Mouse (Mus musculus): Measurements from ENCODE around the gene Nudt13. TPM values are rescaled to one million over a fixed set of nuclear protein-coding genes. Genes with fewer than 3 reads are reported as not detected.

Nudt13 gene
- total and polyA plus RNA-seq, 3 experiments: 10.9 to 14.8 (median 11.4) TPM

DNA sequence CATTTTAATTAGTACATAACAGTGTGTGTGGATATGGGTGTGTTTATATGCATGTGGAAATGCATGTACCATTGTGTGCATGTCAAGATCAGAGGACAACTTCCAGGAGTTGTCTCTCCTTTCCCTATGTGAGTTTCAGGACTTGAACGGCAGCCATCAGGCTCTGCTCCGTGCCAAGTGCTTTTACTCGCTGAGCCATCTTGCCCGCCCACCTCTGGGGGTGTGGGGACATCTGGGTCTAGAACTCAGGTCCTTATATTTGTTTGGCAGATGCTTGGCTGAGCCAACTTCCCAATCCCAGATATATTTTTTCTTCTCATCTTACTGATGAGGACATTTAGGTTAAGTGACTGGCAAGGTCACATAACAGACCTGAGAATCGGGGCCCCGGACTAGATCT, 26.1 kb upstream of the Nudt13 start:
- Histone ChIP-seq H3K9me3 (replicated peaks; ENCODE audit: low read length) (peaks cover 2% of the 10 kb centered on the region), H3K27ac (ENCODE audit: insufficient read depth, low read depth) (no peak overlapping the region), H3K79me2 (replicated peaks; ENCODE audit: control insufficient read depth, extremely low read depth, insufficient read depth, poor library complexity, severe bottlenecking) (no peaks in the 10 kb centered on the region), H3K4me1 (ENCODE audit: control insufficient read depth in 1 of 2, insufficient read depth in 2 of 2) (no peaks in the 10 kb centered on the region), H3K27me3 (replicated peaks) (peaks cover 30% of the 10 kb centered on the region), H3K9ac (ENCODE audit: insufficient read depth, low read depth) (no peak overlapping the region), H3K36me3 (replicated peaks in 1 of 2; ENCODE audit: control insufficient read depth in 1 of 2, insufficient read depth in 1 of 2, low read length in 1 of 2) (no peaks in the 10 kb centered on the region), H3K4me3 (replicated peaks in 1 of 3; ENCODE audit: low read depth in 2 of 3, low read length in 2 of 3, poor library complexity in 1 of 3) (no peak overlapping the region), H3K4me2 (ENCODE audit: insufficient read depth, low read depth, poor library complexity, severe bottlenecking) (no peak overlapping the region)
- no peak for DNase-seq (ENCODE audit: extremely low read depth)
- dilution Hi-C loops (cut with MboI; ENCODE audit: extremely low pct_ligation_motif_present, extremely low pct_unique_long_range_greater_than_20kb, low sequenced_read_pairs) (no loop called here), in situ Hi-C loops (cut with MboI; ENCODE audit: low pct_ligation_motif_present, low pct_unique_long_range_greater_than_20kb, low sequenced_read_pairs) (loop anchor here (25.0 kb wide), 1 partner anchor 431 kb away; no protein-coding TSS in a partner anchor)
- TF ChIP-seq BHLHE40 (IDR thresholded peaks at IDR 0.05; ENCODE audit: low read depth, low read length) (no peak), KAT2A (IDR thresholded peaks at IDR 0.05; ENCODE audit: insufficient replicate concordance, low read length) (no peak), POLR2AphosphoS2 (IDR thresholded peaks at IDR 0.05; ENCODE audit: low read depth, low read length) (no peak), E2F4 (IDR thresholded peaks at IDR 0.05; ENCODE audit: insufficient replicate concordance, low read depth, low read length) (no peak), ZNF384 (IDR thresholded peaks at IDR 0.05; ENCODE audit: low read depth, low read length) (no peak), SIN3A (IDR thresholded peaks at IDR 0.05; ENCODE audit: low read length) (no peak), IRF4 (IDR thresholded peaks at IDR 0.05; ENCODE audit: low read depth, low read length) (no peak), JUND (conservative IDR thresholded peaks at IDR 0.05; ENCODE audit: low read depth, low read length) (no peak), ELF1 (IDR thresholded peaks at IDR 0.05; ENCODE audit: low read depth, low read length) (no peak), ZC3H11A (IDR thresholded peaks at IDR 0.05; ENCODE audit: low read depth, low read length) (no peak), MEF2A (IDR thresholded peaks at IDR 0.05; ENCODE audit: borderline replicate concordance, low read depth, low read length) (no peak)

DNA sequence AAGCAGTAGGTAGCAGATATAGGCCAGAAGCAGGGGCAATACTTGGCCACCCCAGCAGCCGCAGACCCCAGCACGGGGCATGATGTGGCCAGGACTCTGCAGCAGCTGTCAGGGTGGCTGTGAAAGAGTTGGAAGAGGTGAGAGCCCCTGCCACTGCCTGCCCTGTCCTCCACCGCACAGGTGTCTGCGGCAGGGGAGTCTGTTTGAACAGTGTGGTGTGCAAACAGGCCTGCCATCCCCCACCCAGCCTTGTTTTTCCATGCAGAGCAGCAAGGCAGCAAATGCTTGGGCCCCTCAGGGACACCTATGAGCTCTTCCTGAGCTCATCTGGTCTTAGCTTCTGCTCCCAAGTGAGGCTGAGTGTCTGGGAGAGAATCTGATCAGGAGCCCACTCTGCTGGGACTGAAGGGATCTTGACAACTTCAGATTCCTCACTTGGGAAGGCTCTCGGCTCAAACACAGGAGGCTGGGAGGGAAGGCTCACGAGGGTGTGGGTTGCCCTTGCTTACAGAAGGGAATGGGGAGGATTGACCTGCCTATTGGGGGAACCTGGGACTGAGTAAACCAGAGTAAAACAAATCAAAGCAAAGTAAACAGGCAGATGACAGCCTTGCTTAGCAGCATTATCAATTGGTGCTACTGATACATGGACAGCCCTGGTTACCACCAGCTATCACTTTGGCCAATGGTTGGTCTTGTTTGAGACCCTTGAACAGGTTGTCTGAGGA, 25.3 kb upstream of the Nudt13 start, which contains the start of gene Kcnk16:
TSS of gene Kcnk16 (minus strand) at position 118 of the 728 bp plus-strand sequence.
- Histone ChIP-seq H3K27me3 (replicated peaks) (peaks cover 25% of the 10 kb centered on the region), H3K9me3 (replicated peaks; ENCODE audit: low read length) (peaks cover 4% of the 10 kb centered on the region), H3K4me3 (replicated peaks in 1 of 3; ENCODE audit: low read depth in 2 of 3, low read length in 2 of 3, poor library complexity in 1 of 3) (no peak within 1 kb of the TSS), H3K4me2 (ENCODE audit: insufficient read depth, low read depth, poor library complexity, severe bottlenecking) (no peak within 1 kb of the TSS), H3K27ac (ENCODE audit: insufficient read depth, low read depth) (no peak within 1 kb of the TSS), H3K79me2 (replicated peaks; ENCODE audit: control insufficient read depth, extremely low read depth, insufficient read depth, poor library complexity, severe bottlenecking) (no peaks in the 10 kb centered on the region), H3K36me3 (replicated peaks in 1 of 2; ENCODE audit: control insufficient read depth in 1 of 2, insufficient read depth in 1 of 2, low read length in 1 of 2) (no peaks in the 10 kb centered on the region), H3K4me1 (ENCODE audit: control insufficient read depth in 1 of 2, insufficient read depth in 2 of 2) (no peaks in the 10 kb centered on the region), H3K9ac (ENCODE audit: insufficient read depth, low read depth) (no peak within 1 kb of the TSS)
- in situ Hi-C loops (cut with MboI; ENCODE audit: low pct_ligation_motif_present, low pct_unique_long_range_greater_than_20kb, low sequenced_read_pairs): loop anchor here (25.0 kb wide), 1 partner anchor 432 kb away; no protein-coding TSS in a partner anchor
- TF ChIP-seq NRF1 (IDR thresholded peaks at IDR 0.05; ENCODE audit: low read depth, low read length) (no peak), RCOR1 (conservative IDR thresholded peaks at IDR 0.05; ENCODE audit: low read depth, low read length) (no peak), MEF2A (IDR thresholded peaks at IDR 0.05; ENCODE audit: borderline replicate concordance, low read depth, low read length) (no peak), ELF1 (IDR thresholded peaks at IDR 0.05; ENCODE audit: low read depth, low read length) (no peak), MAX (IDR thresholded peaks at IDR 0.05; ENCODE audit: low read length) (no peak), TBP (conservative IDR thresholded peaks at IDR 0.05; ENCODE audit: low read depth, low read length) (no peak), ZMIZ1 (IDR thresholded peaks at IDR 0.05; ENCODE audit: low read depth, low read length) (no peak), HCFC1 (IDR thresholded peaks at IDR 0.05; ENCODE audit: low read depth, low read length) (no peak), SMC3 (IDR thresholded peaks at IDR 0.05; ENCODE audit: low read depth, low read length) (no peak), MAFK (IDR thresholded peaks at IDR 0.05; ENCODE audit: insufficient replicate concordance, low read length) (no peak), CTCF (conservative IDR thresholded peaks at IDR 0.05 in 1 of 2, IDR thresholded peaks at IDR 0.05 in 1 of 2; ENCODE audit: low read depth in 2 of 2, low read length in 2 of 2) (no peak), IRF4 (IDR thresholded peaks at IDR 0.05; ENCODE audit: low read depth, low read length) (no peak), CHD1 (IDR thresholded peaks at IDR 0.05; ENCODE audit: low read depth, low read length) (no peak), ZC3H11A (IDR thresholded peaks at IDR 0.05; ENCODE audit: low read depth, low read length) (no peak), EP300 (IDR thresholded peaks at IDR 0.05; ENCODE audit: low read length) (no peak), GABPA (IDR thresholded peaks at IDR 0.05; ENCODE audit: insufficient replicate concordance, low read depth, low read length) (no peak), RAD21 (IDR thresholded peaks at IDR 0.05; ENCODE audit: low read depth, low read length) (no peak)
- DNase-seq (ENCODE audit: extremely low read depth): no peak
- dilution Hi-C loops (cut with MboI; ENCODE audit: extremely low pct_ligation_motif_present, extremely low pct_unique_long_range_greater_than_20kb, low sequenced_read_pairs): no loop called here

Data from CH12.LX (cell line).